Mouse (Mus musculus) lung, postnatal 36 days (tissue): Measurements from ENCODE around the gene 1700003F12Rik.

ENCODE experiments used
- DNase-seq: peaks from one replicate; pipeline ENCODE4 v3.0.0; 2022; ENCODE audit warnings: mixed read lengths

The 1700003F12Rik gene

DNA sequence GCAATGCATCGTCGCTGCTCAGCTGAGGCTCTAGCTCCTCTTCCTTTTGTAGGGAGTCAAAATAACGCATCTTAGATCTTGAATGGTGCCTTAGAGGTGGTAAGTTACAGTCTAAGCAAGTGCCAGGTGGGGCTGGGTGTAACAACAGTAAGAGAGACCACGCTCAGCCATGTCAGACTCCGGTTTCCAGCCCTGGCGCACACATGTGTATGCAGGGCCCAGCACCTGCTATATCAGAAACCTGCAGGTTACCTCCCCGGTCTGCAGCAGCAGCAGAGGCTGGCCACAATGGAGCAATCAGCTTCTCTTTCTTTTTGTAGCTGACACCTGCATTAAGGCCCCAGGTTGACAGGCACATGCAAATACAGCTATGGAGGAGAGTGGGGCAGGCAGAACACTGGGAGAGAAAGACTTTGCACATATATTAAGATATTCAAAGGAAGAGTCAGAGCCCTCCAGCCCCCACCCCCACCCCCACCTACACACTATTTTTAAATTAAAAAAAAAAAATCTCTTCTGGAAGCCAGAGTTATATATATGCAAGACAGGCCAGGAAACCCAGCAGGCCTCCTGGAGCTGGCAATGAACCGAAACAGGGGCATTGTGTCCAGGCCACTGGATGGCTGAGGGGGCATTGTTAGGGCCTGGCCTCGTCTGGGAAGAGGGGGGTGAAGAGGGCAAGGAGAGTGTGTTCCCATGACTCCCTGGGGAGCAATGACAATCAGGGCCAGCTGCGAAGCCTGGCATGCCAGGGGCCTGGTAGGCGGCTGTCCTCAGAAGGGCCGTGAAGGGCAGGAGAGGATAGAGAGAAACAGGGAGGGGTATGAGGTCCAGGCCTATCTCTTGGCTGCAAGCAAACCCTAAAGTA is 30.2 kb downstream of the 1700003F12Rik start:
- DNase-seq: no peak

GRCm38 (mm10) chr2:154577744-154578067 is 30.8 kb downstream of the 1700003F12Rik start:
- DNase-seq: no peak

DNA sequence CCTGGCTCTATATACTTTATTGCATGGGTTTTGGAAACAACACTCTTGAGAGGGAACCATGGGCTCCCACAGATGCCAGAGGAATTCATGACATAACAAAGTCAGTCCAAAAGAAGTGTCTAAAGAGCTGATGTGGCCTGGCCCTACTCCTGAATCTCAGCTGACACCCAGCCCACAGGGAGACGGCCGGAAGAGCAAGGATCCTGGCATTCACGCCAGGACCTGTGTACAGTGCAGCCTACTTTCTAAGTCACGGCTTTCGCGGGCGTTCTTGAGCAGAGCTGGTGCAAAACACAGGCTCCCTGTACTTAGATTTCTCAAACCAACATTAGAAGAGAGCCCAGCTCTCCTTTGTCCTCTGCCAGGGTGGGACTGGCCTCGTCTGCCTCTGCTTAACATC is 33.7 kb downstream of the 1700003F12Rik start:
- DNase-seq: peak; percentile 42

DNA sequence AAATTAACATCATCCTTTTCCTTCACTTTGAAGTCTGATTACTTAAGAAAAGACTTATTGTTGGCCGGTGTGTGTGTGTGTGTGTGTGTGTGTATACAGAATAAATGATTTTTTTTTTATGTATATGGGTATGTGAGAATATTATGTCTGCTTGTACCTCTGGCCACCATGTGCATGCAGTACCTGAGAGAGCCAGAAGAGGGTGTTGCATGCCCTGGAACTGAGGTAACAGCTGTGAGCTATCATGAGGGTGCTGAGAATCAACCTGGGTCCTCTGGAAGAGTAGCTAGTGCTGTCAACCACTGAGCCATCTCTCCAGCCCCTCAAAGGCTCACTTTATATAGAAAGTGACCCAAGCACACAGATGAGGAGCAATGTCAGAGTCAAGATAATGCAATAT is 34.5 kb downstream of the 1700003F12Rik start:
- DNase-seq: no peak

DNA sequence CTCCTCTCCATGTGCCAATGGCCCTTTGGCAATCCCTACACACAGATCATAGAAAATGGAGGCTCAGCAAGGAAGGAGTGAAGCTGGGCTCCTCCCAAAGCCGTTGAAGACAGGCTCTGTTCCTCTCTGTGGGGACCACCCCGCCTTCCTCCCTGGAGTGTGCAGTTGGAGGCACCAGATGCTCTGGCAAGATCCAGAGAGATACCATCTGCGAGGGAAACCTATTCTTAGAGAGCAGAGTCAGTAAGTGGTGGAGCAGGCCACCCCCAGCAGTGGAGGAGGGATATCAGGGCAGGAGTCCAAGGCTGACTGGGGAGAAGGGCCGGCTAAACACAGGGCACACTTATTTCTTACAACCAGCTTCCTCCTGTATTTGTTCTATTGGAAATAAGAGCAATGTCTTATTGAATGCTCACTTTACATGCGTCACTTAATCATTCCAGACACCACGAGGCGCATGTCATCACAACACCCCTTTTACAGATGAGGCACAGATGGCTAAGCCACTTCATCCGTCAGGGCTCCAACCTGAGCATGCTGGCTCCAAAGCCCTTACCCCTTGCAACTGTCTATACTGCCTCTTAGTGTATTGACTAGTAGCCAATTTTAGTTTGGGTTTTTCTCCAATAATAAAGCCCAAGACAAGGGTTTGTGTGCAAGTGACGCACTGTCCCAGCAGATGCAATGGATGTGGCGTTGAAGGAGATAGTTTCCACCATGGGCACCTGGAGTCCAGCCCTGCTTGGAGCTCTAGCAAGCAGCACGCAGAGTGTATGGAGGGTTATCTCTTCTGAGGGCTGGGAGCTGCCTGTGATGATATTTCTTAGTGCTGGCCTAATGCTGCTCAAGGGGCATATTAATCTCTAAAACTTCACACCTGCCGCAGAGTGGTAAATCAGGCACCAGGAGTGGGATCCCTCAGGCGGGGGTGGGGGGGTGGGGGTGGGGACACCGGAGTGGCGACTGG is 37.3 kb downstream of the 1700003F12Rik start:
- DNase-seq: no peak

- no peak for DNase-seq
Observed at GRCm38 (mm10) chr2:154584931-154585601, 38.2 kb downstream of the 1700003F12Rik start.

- DNase-seq: peak; percentile 33
Observed at GRCm38 (mm10) chr2:154586405-154586804, 39.5 kb downstream of the 1700003F12Rik start.

- DNase-seq: no peak
Observed at GRCm38 (mm10) chr2:154589051-154589450, 42.2 kb downstream of the 1700003F12Rik start.

- DNase-seq: no peak
Observed at GRCm38 (mm10) chr2:154591239-154591638, 44.4 kb downstream of the 1700003F12Rik start.

GRCm38 (mm10) chr2:154593025-154593424 is 46.1 kb downstream of the 1700003F12Rik start:
- DNase-seq: peak; percentile 81

GRCm38 (mm10) chr2:154595775-154596174 is 48.9 kb downstream of the 1700003F12Rik start:
- no peak for DNase-seq

- no peak for DNase-seq
Observed at GRCm38 (mm10) chr2:154597399-154597798, 50.5 kb downstream of the 1700003F12Rik start.
